Mouse (Mus musculus) stomach, postnatal 0 days (tissue): Measurements from ENCODE around the gene Gm5294.

Experiments used
- CTCF ChIP-seq: IDR thresholded peaks from 2 replicates; pipeline ENCODE4 v1.5.1; 2016; ENCODE audit warnings: antibody characterized with exemption, low read depth, mild to moderate bottlenecking, moderate library complexity
- EP300 ChIP-seq: optimal IDR thresholded peaks from 2 replicates; pipeline ENCODE3; 2016; ENCODE audit warnings: antibody characterized with exemption

DNA sequence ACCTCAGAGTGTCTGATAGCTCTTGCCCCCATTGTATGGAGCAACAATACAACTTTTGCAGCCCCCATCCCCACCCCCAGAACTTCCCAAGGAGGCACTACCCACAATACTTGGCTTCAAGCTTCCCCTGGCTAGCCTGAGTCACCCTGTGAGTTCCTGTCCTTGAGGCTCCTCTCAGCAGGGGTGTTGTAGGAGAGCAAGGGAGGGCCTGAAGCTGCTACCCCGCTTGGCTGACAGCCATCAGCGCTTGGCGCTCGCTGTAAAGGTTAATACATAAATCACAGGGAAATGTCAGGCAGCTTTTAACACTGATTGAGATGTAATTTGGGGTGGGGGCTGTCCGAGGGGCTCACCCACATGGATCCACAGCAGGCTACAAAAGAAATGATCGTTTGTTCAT lies 13.5 kb downstream of the Gm5294 start:
- TF ChIP-seq CTCF (no peak), EP300 (no peak)
